Mouse (Mus musculus) ES-E14 (cell line): ENCODE measurements at regions not wholly inside any gene's neighbourhood (a gene's known extent, or its start where the extent isn't known, plus 50 kb on each side); places are given as distances from the start of the nearest gene placed in this dataset.

Experiments
- CHD2 ChIP-seq: IDR thresholded peaks from 2 replicates; pipeline ENCODE4 v1.6.1; 2014; ENCODE audit warnings: mild to moderate bottlenecking, low read depth, low read length, inconsistent platforms
- HCFC1 ChIP-seq: IDR thresholded peaks from 2 replicates; pipeline ENCODE4 v1.6.1; 2012; ENCODE audit warnings: low read length, inconsistent platforms, borderline replicate concordance; ENCODE audit not compliant: insufficient read depth
- MAFK ChIP-seq: IDR thresholded peaks from 2 replicates; pipeline ENCODE4 v1.6.1; 2014; ENCODE audit warnings: mild to moderate bottlenecking, low read depth, low read length, inconsistent platforms; ENCODE audit not compliant: insufficient read depth
- ZC3H11A ChIP-seq: IDR thresholded peaks from 2 replicates; pipeline ENCODE4 v1.6.1; 2012; ENCODE audit warnings: low read depth, mild to moderate bottlenecking, inconsistent platforms, low read length, borderline replicate concordance
- ZNF384 ChIP-seq: IDR thresholded peaks from 2 replicates; pipeline ENCODE4 v1.6.1; 2012; ENCODE audit warnings: low read depth, low read length, inconsistent platforms

GRCm38 (mm10) chr16:78644710-78645109 lies 68.2 kb upstream of the D16Ertd472e start:
- TF ChIP-seq ZNF384 (no peak), ZC3H11A (peak; percentile 44; the same call in 1 of the 2 replicates), HCFC1 (no peak), MAFK (no peak), CHD2 (no peak)
